Mouse (Mus musculus): ENCODE measurements around the gene Kif18a. TPM values are rescaled to one million over a fixed set of nuclear protein-coding genes. Genes with fewer than 3 reads are reported as not detected.

Gene Kif18a
- polyA plus RNA-seq (2017; shearing (Covaris generic)), result 3.7 TPM

GRCm38 (mm10) chr2:109280600-109281340 lies at the start of gene Kif18a, which contains the start of gene Mettl15:
TSS of gene Kif18a (plus strand) at chr2:109280738.
TSS of gene Mettl15 (minus strand) at chr2:109280748.

Other genes with a start within 250 kb of the Kif18a start
- gene Mettl15, start within 50 bp of the Kif18a start, polyA plus RNA-seq (2017; shearing (Covaris generic)), result 5.2 TPM

Data from naive thymus-derived CD4-positive, alpha-beta T cell, adult 5 months (primary cell).